Mouse (Mus musculus) kidney, adult 2 months (tissue): ENCODE results near the gene Samd3. TPM values are rescaled to one million over a fixed set of nuclear protein-coding genes. Genes with fewer than 3 reads are reported as not detected.

Experiments
- DNase-seq: peaks from one replicate; pipeline ENCODE4 v3.0.0; 2021
- H3K27ac ChIP-seq: fragments of 200-500 bp; 2 replicates; pipeline ENCODE4 v1.5.1; 2012; ENCODE audit warnings: low read depth, low read length, control low read depth, inconsistent platforms; ENCODE audit not compliant: insufficient read depth
- H3K27me3 ChIP-seq: fragments of 200-500 bp; replicated peaks from 2 replicates; pipeline ENCODE4 v1.6.1; 2012; ENCODE audit warnings: mild to moderate bottlenecking, moderate library complexity, low read length, inconsistent platforms; ENCODE audit not compliant: control insufficient read depth, insufficient read depth
- H3K36me3 ChIP-seq: fragments of 200-500 bp; 2 replicates; pipeline ENCODE4 v1.6.1; 2012; ENCODE audit warnings: mild to moderate bottlenecking, moderate library complexity, low read length, inconsistent platforms; ENCODE audit not compliant: control insufficient read depth, insufficient read depth
- H3K4me1 ChIP-seq: fragments of 200-500 bp; 2 replicates; pipeline ENCODE4 v1.6.1; 2011; ENCODE audit warnings: low read length; ENCODE audit not compliant: control insufficient read depth, insufficient read depth
- H3K4me3 ChIP-seq: fragments of 200-500 bp; 2 replicates; pipeline ENCODE4 v1.5.1; 2011; ENCODE audit warnings: mild to moderate bottlenecking, low read depth, low read length, control low read depth; ENCODE audit not compliant: insufficient read depth
- CTCF ChIP-seq: fragments of 200-500 bp; conservative IDR thresholded peaks from 2 replicates; pipeline ENCODE4 v1.5.1; 2011; ENCODE audit warnings: low read depth, mild to moderate bottlenecking, control low read depth, low read length, moderate library complexity, mixed read lengths; ENCODE audit not compliant: insufficient read depth, insufficient read length
- POLR2A ChIP-seq: fragments of 200-500 bp; IDR thresholded peaks from one replicate; pipeline ENCODE4 v1.6.1; 2011; ENCODE audit warnings: low read depth, low read length, control low read depth
- WGBS: fragments of 180-500 bp; shearing (Covaris S2); methylation state at CpG from one replicate; pipeline ENCODE4 v1.1.7; 2018; 5-methylcytosine and 5-hydroxymethylcytosine counted together
- polyA plus RNA-seq: library from polyadenylated mRNA; depleted of rRNA; stranded (reverse); fragments of >200 nt; gene quantifications from 2 replicates; pipeline ENCODE4 v1.2.3, GENCODE M21; 2012

Samd3 gene
- polyA plus RNA-seq, 1 experiment: 0.19 TPM

- Histone ChIP-seq H3K4me1 (no peaks in the 10 kb centered on the region), H3K27me3 (no peaks in the 10 kb centered on the region), H3K4me3 (no peak overlapping the region), H3K27ac (no peak overlapping the region), H3K36me3 (no peaks in the 10 kb centered on the region)
- WGBS: 71% methylated on average over 4 of the region's 4 CpGs
- no peak for DNase-seq
- TF ChIP-seq CTCF: no peak
- no peak for TF ChIP-seq POLR2A
Observed at GRCm38 (mm10) chr10:26259908-26260307, 30.4 kb downstream of the Samd3 start.

GRCm38 (mm10) chr10:26263744-26264459 is 34.4 kb downstream of the Samd3 start:
- Histone ChIP-seq H3K27ac (no peak overlapping the region), H3K4me3 (no peak overlapping the region), H3K27me3 (no peaks in the 10 kb centered on the region), H3K4me1 (no peaks in the 10 kb centered on the region), H3K36me3 (no peaks in the 10 kb centered on the region)
- no peak for DNase-seq
- TF ChIP-seq CTCF (no peak), POLR2A (no peak)
- WGBS: 82% methylated on average over 3 of the region's 3 CpGs

- WGBS: 97% methylated on average over 6 of the region's 6 CpGs
- DNase-seq: no peak
- H3K4me1 ChIP-seq: no peaks in the 10 kb centered on the region
Observed at GRCm38 (mm10) chr10:26275414-26275813, 45.9 kb downstream of the Samd3 start.

GRCm38 (mm10) chr10:26280009-26280408 is 50.5 kb downstream of the Samd3 start:
- Histone ChIP-seq H3K27ac (no peak overlapping the region), H3K36me3 (peaks cover 6% of the 10 kb centered on the region; the same call in 1 of the 2 replicates), H3K27me3 (no peaks in the 10 kb centered on the region), H3K4me1 (no peaks in the 10 kb centered on the region), H3K4me3 (no peak overlapping the region)
- 84% methylated on average over 8 of the region's 8 CpGs for WGBS
- TF ChIP-seq CTCF (no peak), POLR2A (no peak)
- DNase-seq: no peak

More at GRCm38 (mm10) chr10:26275414-26275813, 45.9 kb downstream of the Samd3 start:
- Histone ChIP-seq H3K4me3 (no peak overlapping the region), H3K27ac (no peak overlapping the region), H3K36me3 (peaks cover 6% of the 10 kb centered on the region; the same call in 1 of the 2 replicates), H3K27me3 (no peaks in the 10 kb centered on the region)
- TF ChIP-seq CTCF (no peak), POLR2A (no peak)

GRCm38 (mm10) chr10:26287136-26287535 is 57.6 kb downstream of the Samd3 start:
- Histone ChIP-seq H3K27me3 (no peaks in the 10 kb centered on the region), H3K36me3 (no peaks in the 10 kb centered on the region; the same call in 1 of the 2 replicates)
- 85% methylated on average over 7 of the region's 7 CpGs for WGBS

GRCm38 (mm10) chr10:26297200-26297599 is 67.7 kb downstream of the Samd3 start:
- 86% methylated on average over 3 of the region's 3 CpGs for WGBS
- Histone ChIP-seq H3K36me3 (peaks cover 2% of the 10 kb centered on the region; the same call in 1 of the 2 replicates), H3K27ac (no peak overlapping the region), H3K4me1 (no peaks in the 10 kb centered on the region), H3K4me3 (no peak overlapping the region), H3K27me3 (no peaks in the 10 kb centered on the region)
- TF ChIP-seq POLR2A (no peak), CTCF (no peak)
- no peak for DNase-seq

More at GRCm38 (mm10) chr10:26287136-26287535, 57.6 kb downstream of the Samd3 start:
- H3K4me3 ChIP-seq: no peak overlapping the region
- no peak for TF ChIP-seq CTCF
- TF ChIP-seq POLR2A: no peak
- no peak for DNase-seq
- no peaks in the 10 kb centered on the region for H3K4me1 ChIP-seq
- no peak overlapping the region for H3K27ac ChIP-seq

- Histone ChIP-seq H3K27me3 (no peaks in the 10 kb centered on the region), H3K27ac (no peak overlapping the region), H3K36me3 (peaks cover 4% of the 10 kb centered on the region), H3K4me3 (no peak overlapping the region), H3K4me1 (no peaks in the 10 kb centered on the region)
- TF ChIP-seq CTCF: no peak
- TF ChIP-seq POLR2A: no peak
- 90% methylated on average over 7 of the region's 7 CpGs for WGBS
- DNase-seq: no peak
Observed at GRCm38 (mm10) chr10:26297626-26298025, 68.1 kb downstream of the Samd3 start.
